Mouse (Mus musculus) kidney, embryonic 16.5 days (tissue): ENCODE measurements at regions not wholly inside any gene's neighbourhood (a gene's known extent, or its start where the extent isn't known, plus 50 kb on each side); places are given as distances from the start of the nearest gene placed in this dataset.

Experiments
- ATAC-seq: fragments of 200-750 bp; cut with Nextera tagmentation; 2 replicates; pipeline ENCODE4 v1.8.0; 2017; ENCODE audit warnings: moderate TSS enrichment; ENCODE audit not compliant: low FRiP score, low TSS enrichment
- H3K27ac ChIP-seq: fragments of 300-500 bp; sonication (generic); 2 replicates; pipeline ENCODE4 v1.5.1; 2014; ENCODE audit warnings: low read length
- H3K27me3 ChIP-seq: fragments of 300-500 bp; sonication (generic); 2 replicates; pipeline ENCODE4 v1.6.1; 2014; ENCODE audit warnings: low read length, control low read depth, mixed read lengths; ENCODE audit not compliant: insufficient read depth
- H3K36me3 ChIP-seq: fragments of 300-500 bp; sonication (generic); 2 replicates; pipeline ENCODE4 v1.6.1; 2014; ENCODE audit warnings: low read length, control low read depth, mixed read lengths; ENCODE audit not compliant: insufficient read depth
- H3K4me1 ChIP-seq: fragments of 300-500 bp; sonication (generic); 2 replicates; pipeline ENCODE4 v1.6.1; 2014; ENCODE audit warnings: low read length, control low read depth, mixed read lengths; ENCODE audit not compliant: insufficient read depth
- H3K4me2 ChIP-seq: fragments of 300-500 bp; sonication (generic); replicated peaks from 2 replicates; pipeline ENCODE4 v1.6.1; 2014; ENCODE audit warnings: low read depth, low read length
- H3K4me3 ChIP-seq: fragments of 300-500 bp; sonication (generic); 2 replicates; pipeline ENCODE4 v1.5.1; 2014; ENCODE audit warnings: mild to moderate bottlenecking, low read length
- H3K9ac ChIP-seq: fragments of 300-500 bp; sonication (generic); replicated peaks from 2 replicates; pipeline ENCODE4 v1.6.1; 2014; ENCODE audit warnings: low read length
- H3K9me3 ChIP-seq: fragments of 300-500 bp; sonication (generic); 2 replicates; pipeline ENCODE4 v1.6.1; 2016; ENCODE audit warnings: low read length, control low read depth
- WGBS: fragments of 180-500 bp; shearing (Covaris S2); extraction: QIAGEN DNeasy Blood & Tissue Kit; methylation state at CpG from one replicate; pipeline ENCODE4 v1.1.7; 2014; 5-methylcytosine and 5-hydroxymethylcytosine counted together

GRCm38 (mm10) chr8:79499258-79499657, 99.9 kb upstream of the Smad1 start:
- ATAC-seq: no peak
- Histone ChIP-seq H3K9ac (no peak overlapping the region), H3K9me3 (no peaks in the 10 kb centered on the region), H3K27ac (no peak overlapping the region), H3K36me3 (no peaks in the 10 kb centered on the region), H3K27me3 (no peaks in the 10 kb centered on the region), H3K4me2 (no peak overlapping the region), H3K4me3 (no peak overlapping the region), H3K4me1 (peaks cover 9% of the 10 kb centered on the region)
- 59% methylated on average over 2 of the region's 2 CpGs for WGBS

GRCm38 (mm10) chr8:79498611-79499010, 99.3 kb upstream of the Smad1 start:
- no peak overlapping the region for H3K9ac ChIP-seq
- no peaks in the 10 kb centered on the region for H3K9me3 ChIP-seq
- no peak overlapping the region for H3K4me2 ChIP-seq
- ATAC-seq: peak; percentile 92
- 36% methylated on average over 2 of the region's 2 CpGs for WGBS
- H3K27me3 ChIP-seq: no peaks in the 10 kb centered on the region
- peaks cover 9% of the 10 kb centered on the region for H3K4me1 ChIP-seq
- H3K4me3 ChIP-seq: no peak overlapping the region
- H3K36me3 ChIP-seq: no peaks in the 10 kb centered on the region
- H3K27ac ChIP-seq: peak overlapping the region; percentile 35; the same call in 1 of the 2 replicates

- Histone ChIP-seq H3K4me1 (peaks cover 7% of the 10 kb centered on the region), H3K9me3 (no peaks in the 10 kb centered on the region), H3K27me3 (no peaks in the 10 kb centered on the region), H3K4me3 (no peak overlapping the region), H3K4me2 (no peak overlapping the region), H3K27ac (no peak overlapping the region), H3K36me3 (no peaks in the 10 kb centered on the region), H3K9ac (no peak overlapping the region)
- WGBS: 54% methylated on average over 10 of the region's 10 CpGs
- no peak for ATAC-seq
These were observed 91.9 kb upstream of the Smad1 start for GRCm38 (mm10) chr8:79491156-79491698.

- H3K4me3 ChIP-seq: no peak overlapping the region
- 50% methylated on average over 4 of the region's 4 CpGs for WGBS
- no peak overlapping the region for H3K9ac ChIP-seq
These were observed 91.4 kb upstream of the Smad1 start for GRCm38 (mm10) chr8:79490739-79491138.

GRCm38 (mm10) chr8:79488861-79489260, 89.5 kb upstream of the Smad1 start:
- H3K9me3 ChIP-seq: no peaks in the 10 kb centered on the region
- no peaks in the 10 kb centered on the region for H3K36me3 ChIP-seq
- WGBS: 79% methylated on average over 2 of the region's 2 CpGs
- no peak overlapping the region for H3K4me2 ChIP-seq
- H3K27ac ChIP-seq: no peak overlapping the region
- ATAC-seq: no peak
- no peak overlapping the region for H3K9ac ChIP-seq
- H3K4me1 ChIP-seq: peaks cover 7% of the 10 kb centered on the region
- H3K4me3 ChIP-seq: no peak overlapping the region
- no peaks in the 10 kb centered on the region for H3K27me3 ChIP-seq

More at GRCm38 (mm10) chr8:79490739-79491138, 91.4 kb upstream of the Smad1 start:
- H3K36me3 ChIP-seq: no peaks in the 10 kb centered on the region
- no peaks in the 10 kb centered on the region for H3K27me3 ChIP-seq
- no peak for ATAC-seq
- H3K9me3 ChIP-seq: no peaks in the 10 kb centered on the region
- no peak overlapping the region for H3K4me2 ChIP-seq
- H3K4me1 ChIP-seq: peaks cover 7% of the 10 kb centered on the region
- no peak overlapping the region for H3K27ac ChIP-seq

- no peak for ATAC-seq
- H3K4me3 ChIP-seq: no peak overlapping the region
- 78% methylated on average over 6 of the region's 6 CpGs for WGBS
- peaks cover 7% of the 10 kb centered on the region for H3K4me1 ChIP-seq
- no peaks in the 10 kb centered on the region for H3K9me3 ChIP-seq
- no peak overlapping the region for H3K4me2 ChIP-seq
- no peaks in the 10 kb centered on the region for H3K36me3 ChIP-seq
- no peak overlapping the region for H3K27ac ChIP-seq
- H3K27me3 ChIP-seq: no peaks in the 10 kb centered on the region
- no peak overlapping the region for H3K9ac ChIP-seq
These were observed 88.3 kb upstream of the Smad1 start for GRCm38 (mm10) chr8:79487597-79487996.

- Histone ChIP-seq H3K9ac (no peak overlapping the region), H3K27me3 (no peaks in the 10 kb centered on the region), H3K36me3 (no peaks in the 10 kb centered on the region), H3K4me2 (no peak overlapping the region), H3K27ac (no peak overlapping the region), H3K4me1 (no peaks in the 10 kb centered on the region), H3K9me3 (no peaks in the 10 kb centered on the region), H3K4me3 (no peak overlapping the region)
- no peak for ATAC-seq
- 90% methylated on average over 8 of the region's 8 CpGs for WGBS
These were observed 80.0 kb upstream of the Smad1 start for GRCm38 (mm10) chr8:79479326-79479725.

- Histone ChIP-seq H3K4me2 (no peak overlapping the region), H3K27me3 (no peaks in the 10 kb centered on the region), H3K27ac (no peak overlapping the region), H3K9ac (no peak overlapping the region), H3K36me3 (no peaks in the 10 kb centered on the region), H3K9me3 (no peaks in the 10 kb centered on the region), H3K4me1 (no peaks in the 10 kb centered on the region), H3K4me3 (no peak overlapping the region)
- 85% methylated on average over 5 of the region's 5 CpGs for WGBS
- no peak for ATAC-seq
These were observed 76.7 kb upstream of the Smad1 start for GRCm38 (mm10) chr8:79476012-79476411.

GRCm38 (mm10) chr8:79474679-79475078, 75.4 kb upstream of the Smad1 start:
- ATAC-seq: no peak
- no peak overlapping the region for H3K4me3 ChIP-seq
- no peaks in the 10 kb centered on the region for H3K36me3 ChIP-seq
- H3K27me3 ChIP-seq: no peaks in the 10 kb centered on the region
- no peak overlapping the region for H3K27ac ChIP-seq
- H3K4me1 ChIP-seq: no peaks in the 10 kb centered on the region
- 60% methylated on average over 8 of the region's 8 CpGs for WGBS
- no peak overlapping the region for H3K4me2 ChIP-seq
- H3K9ac ChIP-seq: no peak overlapping the region
- no peaks in the 10 kb centered on the region for H3K9me3 ChIP-seq

GRCm38 (mm10) chr8:79452101-79452500, 52.8 kb upstream of the Smad1 start:
- no peak overlapping the region for H3K9ac ChIP-seq
- H3K4me3 ChIP-seq: no peak overlapping the region
- H3K27ac ChIP-seq: no peak overlapping the region
- H3K27me3 ChIP-seq: no peaks in the 10 kb centered on the region
- no peaks in the 10 kb centered on the region for H3K36me3 ChIP-seq
- ATAC-seq: no peak
- H3K4me1 ChIP-seq: no peaks in the 10 kb centered on the region
- no peak overlapping the region for H3K4me2 ChIP-seq
- no peaks in the 10 kb centered on the region for H3K9me3 ChIP-seq
